Mouse (Mus musculus) megakaryocyte, embryonic 14.5 days (primary cell): ENCODE data around the gene Tor3a.

ENCODE experiments used
- FLI1 ChIP-seq: IDR thresholded peaks from 2 replicates; pipeline ENCODE4 v1.6.1; 2012; ENCODE audit warnings: low read length, inconsistent platforms, mixed read lengths
- GATA1 ChIP-seq: IDR thresholded peaks from 3 replicates; pipeline ENCODE4 v1.6.1; 2012; ENCODE audit warnings: mixed read lengths, low read length, inconsistent platforms, borderline replicate concordance

DNA sequence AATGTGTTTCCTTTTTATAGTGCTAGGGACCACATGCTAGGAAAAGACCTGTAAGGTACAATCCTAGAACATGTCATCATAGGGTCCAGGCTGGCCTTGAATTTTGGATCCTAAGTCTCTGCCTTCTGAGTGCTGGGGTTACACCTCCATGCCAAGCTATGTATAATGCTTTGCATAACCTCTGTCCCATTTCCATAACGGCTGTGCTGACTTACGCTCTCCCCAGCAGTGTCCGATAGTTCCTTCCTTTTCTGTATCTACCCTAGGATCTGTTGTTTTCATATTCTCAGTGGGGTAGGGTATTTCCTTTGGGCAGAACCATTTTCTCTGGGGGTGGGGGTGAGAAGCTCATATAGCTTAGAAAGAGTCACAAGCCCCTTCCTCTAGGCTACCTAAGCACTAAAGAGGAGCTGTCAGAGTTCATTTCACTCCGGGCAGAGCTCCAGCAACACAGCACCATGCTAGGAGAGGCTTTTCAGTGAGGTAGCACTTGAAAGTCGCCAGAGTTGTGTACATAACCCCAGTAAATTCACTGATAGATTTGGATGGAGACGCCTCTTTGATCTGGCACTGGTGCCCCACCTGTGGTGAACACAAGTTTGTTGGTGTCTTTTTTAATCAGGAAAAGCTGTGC lies 21.9 kb downstream of the Tor3a start:
- TF ChIP-seq FLI1 (no peak), GATA1 (no peak)
